Mouse (Mus musculus): ENCODE results near the gene 1700010B08Rik.
A peak's percentile ranks its signal among the peaks of the same experiment; 100 is the strongest.
"Not testable (repeated sequence)": the region's sequence is repeated elsewhere in the genome, so short reads cannot be mapped to it uniquely, and the experiment has no call there.

1700010B08Rik gene

GRCm38 (mm10) chr2:173719115-173719514, at the start of gene 1700010B08Rik:
Gene 1700010B08Rik, plus strand, starts transcription at chr2:173719415.
- DNase-seq (ENCODE audit: low spot score in 2 of 2): not testable (repeated sequence)

- no peak for DNase-seq (ENCODE audit: low spot score in 2 of 2)
Measured at GRCm38 (mm10) chr2:173672328-173672896, 46.8 kb upstream of the 1700010B08Rik start.

- no peak for DNase-seq (ENCODE audit: low spot score in 2 of 2)
Measured at GRCm38 (mm10) chr2:173673469-173673868, 45.7 kb upstream of the 1700010B08Rik start.

- no peak for DNase-seq (ENCODE audit: low spot score in 2 of 2)
Measured at GRCm38 (mm10) chr2:173678593-173678992, 40.6 kb upstream of the 1700010B08Rik start.

DNA sequence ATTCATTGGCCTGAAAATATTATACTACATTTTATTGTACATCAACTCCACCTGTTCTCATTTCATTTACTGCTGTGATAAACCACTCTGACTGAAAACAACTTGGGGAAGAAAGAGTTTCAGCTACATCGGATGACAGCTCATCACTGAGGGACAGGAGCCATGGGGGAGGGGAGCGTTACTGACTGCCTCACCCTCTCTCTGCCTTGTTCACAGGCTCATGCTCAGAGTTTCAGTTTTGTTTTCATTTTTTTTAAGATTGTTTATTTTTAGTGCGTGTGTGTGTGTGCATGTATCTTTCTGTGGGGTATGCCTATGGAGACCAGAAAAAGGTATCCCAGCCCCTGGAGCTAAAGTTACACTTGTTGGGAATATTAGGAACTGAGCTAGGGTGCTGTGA, 40.0 kb upstream of the 1700010B08Rik start:
- no peak for DNase-seq (ENCODE audit: low spot score in 2 of 2)

DNA sequence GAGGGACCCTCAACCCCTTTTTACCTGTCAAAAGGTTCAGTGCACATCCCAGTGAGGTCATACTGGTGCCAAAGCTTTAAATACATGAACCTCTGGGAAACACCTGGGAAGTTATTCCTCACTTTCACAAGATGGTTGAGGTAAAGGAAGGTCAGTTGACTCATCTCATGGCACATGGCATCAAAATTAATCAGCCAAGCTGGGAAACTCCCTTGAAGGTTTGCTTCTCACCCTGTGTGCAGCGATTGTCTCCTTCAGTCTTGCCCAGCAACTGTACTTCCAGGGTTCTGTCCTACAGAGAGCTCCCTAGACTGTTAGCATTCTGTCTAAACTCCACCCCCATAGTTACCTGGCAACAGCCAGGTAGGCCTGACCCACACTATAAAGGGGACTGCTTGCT, 39.1 kb upstream of the 1700010B08Rik start:
- no peak for DNase-seq (ENCODE audit: low spot score in 2 of 2)

DNA sequence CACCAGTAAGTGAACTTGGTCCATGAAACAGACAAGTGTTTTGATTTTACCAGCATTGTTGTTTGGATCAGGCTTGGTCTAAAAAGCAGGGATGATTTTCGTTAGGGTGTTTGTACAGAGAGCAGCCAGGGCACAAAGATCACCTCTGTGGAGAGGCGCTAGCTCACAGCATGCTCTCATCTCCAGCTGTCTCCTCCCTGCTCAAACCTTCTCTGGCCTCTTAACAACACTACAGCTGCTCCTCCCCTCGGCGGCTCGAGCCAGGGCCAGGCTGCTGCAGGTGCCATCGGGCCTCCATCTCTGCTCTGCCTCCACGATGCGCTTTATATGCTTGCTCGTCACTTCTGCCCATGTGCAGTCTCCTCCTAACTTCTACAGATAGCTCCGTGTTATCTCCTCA, 36.4 kb upstream of the 1700010B08Rik start:
- no peak for DNase-seq (ENCODE audit: low spot score in 2 of 2)

DNA sequence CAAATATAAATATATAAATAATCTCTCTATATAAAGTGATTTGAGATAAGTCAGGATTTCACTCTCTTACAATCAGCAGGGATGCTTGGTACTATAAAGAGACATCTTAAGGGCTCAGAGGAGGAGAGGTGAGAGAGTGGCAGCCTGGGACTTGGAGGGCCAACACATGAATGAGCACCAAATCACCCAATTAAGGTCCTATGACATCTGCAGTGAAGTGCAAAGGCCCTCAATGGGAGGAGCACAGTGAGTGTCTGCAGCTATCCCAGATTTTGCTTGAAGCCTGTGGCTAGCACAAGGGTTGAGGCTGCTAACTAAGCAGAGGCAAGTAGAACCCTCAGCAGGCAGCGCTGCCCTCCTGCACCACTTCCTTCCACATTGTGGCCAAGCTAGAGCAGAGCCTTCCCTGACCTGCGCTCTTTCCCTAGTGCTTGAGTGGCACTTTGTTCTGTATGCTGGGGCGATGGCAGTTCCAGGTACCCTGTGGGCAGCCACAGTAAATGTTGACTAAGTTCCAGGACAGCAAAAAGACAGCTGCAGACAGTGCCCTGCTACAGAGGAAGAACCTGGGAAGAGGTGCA, 33.3 kb upstream of the 1700010B08Rik start:
- no peak for DNase-seq (ENCODE audit: low spot score in 2 of 2)

GRCm38 (mm10) chr2:173687363-173687762, 31.9 kb upstream of the 1700010B08Rik start:
- DNase-seq (ENCODE audit: low spot score in 2 of 2): no peak

DNA sequence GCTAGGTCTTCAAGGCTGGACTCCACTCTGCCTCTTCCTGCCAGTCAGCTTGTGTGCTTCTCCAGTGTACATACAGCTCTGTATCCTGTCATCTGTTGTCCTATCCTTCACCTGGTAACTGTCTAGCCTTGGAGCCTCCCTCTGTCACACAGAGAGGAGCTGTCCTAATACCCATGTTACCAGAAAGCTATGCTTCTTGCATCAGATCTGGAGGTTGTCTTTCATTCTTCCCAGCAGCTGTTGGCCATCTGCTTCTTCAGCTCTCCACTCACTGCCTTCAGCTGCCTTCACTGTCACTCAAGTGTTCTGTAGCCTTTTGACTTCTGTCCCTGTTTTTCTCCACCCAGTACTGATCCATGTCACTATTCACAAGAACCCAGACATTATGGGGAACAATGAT, 29.4 kb upstream of the 1700010B08Rik start:
- no peak for DNase-seq (ENCODE audit: low spot score in 2 of 2)

DNA sequence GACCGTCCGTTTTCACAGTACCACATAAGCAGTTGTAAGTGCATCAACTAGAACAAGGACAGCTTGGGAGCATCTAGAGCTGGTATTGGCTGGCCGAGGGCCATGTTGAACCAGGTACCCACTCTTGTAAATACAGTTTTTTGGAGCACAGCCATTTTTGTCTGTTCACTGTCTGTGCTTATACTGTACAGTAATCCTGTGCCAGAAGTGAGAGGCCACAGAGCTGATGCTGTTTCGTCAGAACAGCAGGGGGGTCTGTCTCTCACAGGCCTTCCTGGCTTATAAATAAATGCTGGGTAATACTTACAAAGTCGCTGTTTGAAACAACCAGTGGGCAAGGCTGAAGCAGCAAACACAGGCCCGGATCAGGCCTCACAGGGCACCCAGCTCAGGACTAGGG, 27.5 kb upstream of the 1700010B08Rik start:
- DNase-seq (ENCODE audit: low spot score in 2 of 2): no peak

DNA sequence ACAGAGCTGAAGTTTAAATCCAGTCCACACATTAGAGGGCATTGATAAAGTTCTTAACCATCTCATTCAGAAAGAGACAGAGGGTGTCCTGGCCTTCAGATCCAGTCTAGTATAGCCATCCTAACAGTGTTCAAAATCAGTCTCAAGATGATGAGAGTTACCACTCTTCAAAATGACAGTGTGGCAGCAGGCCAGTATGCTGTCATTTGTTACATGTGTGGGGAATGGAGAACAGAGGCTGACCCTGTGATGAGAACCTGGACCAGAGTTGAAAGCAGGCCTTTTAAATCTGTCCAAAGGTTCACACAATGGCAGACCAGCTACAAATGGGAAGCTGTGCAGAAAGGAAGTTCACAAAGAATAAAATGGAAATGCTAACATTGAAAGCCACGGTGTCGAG, 26.5 kb upstream of the 1700010B08Rik start:
- no peak for DNase-seq (ENCODE audit: low spot score in 2 of 2)

- DNase-seq (ENCODE audit: low spot score in 2 of 2): peak in 1 of 2 experiments; percentile 42
Measured at GRCm38 (mm10) chr2:173698850-173699249, 20.4 kb upstream of the 1700010B08Rik start.

DNA sequence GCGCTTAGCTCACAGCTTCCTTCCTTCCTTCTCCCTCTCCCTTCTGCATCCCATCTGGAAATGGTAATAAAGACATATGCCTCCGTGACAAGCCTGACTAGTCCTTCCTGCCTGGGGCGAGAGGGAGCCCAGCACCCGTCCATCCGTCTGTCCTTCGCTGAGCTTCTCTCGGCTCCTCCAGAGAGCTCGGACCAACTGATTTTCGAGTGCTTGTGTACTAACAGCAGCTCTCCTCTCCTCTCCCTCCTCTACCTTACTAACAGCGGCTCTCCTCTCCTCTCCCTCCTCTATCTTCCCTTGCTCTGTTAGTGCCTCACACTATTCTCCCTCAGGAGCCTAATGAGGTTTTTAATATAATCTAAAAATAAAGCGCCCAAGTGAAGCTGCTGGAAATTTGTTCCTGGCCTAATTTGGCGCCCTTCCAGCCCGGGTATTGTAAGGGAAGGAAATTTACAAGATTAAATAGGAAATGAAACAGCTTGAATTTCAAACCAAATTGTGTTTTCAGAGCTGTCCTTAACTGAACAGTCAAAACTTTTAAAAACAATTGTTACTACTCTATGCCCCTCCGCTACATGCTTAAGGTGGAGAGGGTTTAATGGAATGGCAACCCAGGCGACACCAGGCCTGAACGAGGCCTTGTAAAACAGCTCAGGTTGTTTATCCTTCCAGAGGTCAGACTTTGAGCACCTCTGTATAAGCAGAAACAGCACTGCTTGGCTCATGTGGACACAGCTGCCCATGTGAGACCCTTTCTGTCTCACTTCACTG, 16.9 kb upstream of the 1700010B08Rik start:
- DNase-seq (ENCODE audit: low spot score in 2 of 2): no peak

DNA sequence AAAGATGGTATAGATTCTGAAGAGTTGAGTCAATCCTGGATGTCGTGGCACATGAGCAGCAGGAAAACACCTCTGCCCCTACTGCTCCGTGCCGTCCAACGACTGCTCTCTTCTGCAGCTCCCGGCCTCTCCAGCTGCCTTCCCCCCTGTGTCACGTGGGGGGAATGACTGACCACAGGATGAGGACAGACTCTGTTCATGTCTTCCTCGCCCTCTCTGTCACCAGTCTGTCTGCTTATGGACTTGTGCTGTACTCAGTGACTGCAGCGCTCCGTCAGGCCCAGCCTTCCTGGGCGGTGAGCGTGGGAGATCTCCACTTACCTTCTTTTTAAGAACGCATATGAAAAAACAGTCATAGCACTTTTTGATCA, 16.4 kb upstream of the 1700010B08Rik start:
- DNase-seq (ENCODE audit: low spot score in 2 of 2): no peak

DNA sequence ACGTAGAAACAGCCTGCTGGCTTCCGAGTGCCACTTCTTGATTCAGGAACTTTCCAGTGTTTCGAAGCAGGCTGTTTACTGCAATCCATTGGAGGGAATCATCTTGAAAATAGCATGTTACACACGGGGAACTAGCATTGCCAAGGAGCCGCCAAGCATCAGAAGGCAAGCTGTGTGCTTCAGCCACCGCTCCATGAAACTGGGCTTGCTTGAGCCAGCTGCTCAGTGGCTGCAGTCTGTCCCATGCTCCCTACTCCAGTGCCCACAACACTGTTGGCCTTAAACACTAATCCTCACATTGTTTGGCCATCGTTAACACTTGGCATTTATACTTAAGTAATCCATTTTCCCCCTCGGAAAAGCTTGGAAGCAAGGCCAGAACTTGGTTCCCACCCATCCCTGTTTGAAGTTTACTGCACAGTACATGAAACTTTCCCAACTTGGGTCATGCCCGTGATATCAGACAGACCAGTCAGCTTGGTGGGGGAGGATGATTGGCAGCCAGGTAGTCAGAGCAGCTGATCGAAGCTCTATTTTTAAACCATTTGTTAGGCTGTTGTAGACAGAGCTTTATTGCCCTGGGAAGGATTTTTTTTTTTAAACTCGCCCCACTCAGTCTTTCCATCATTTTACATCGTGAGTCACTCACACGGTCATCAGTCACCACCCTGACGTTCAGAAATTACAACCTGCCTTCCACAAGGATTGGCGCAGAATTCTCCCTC, 13.2 kb upstream of the 1700010B08Rik start:
- DNase-seq (ENCODE audit: low spot score in 2 of 2): no peak

DNA sequence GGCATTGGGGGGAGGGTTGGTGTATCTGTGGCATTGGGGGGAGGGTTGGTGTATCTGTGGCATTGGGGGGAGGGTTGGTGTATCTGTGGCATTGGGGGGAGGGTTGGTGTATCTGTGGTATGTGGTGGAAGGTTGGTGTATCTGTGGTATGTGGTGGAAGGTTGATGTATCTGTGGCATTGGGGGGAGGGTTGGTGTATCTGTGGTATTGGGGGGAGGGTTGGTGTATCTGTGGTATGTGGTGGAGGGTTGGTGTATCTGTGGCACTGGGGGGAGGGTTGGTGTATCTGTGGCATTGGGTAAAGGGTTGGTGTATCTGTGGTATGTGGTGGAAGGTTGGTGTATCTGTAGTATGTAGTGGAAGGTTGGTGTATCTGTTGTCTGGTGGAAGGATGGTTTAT, 11.6 kb upstream of the 1700010B08Rik start:
- not testable (repeated sequence) for DNase-seq (ENCODE audit: low spot score in 2 of 2)

- DNase-seq (ENCODE audit: low spot score in 2 of 2): no peak
Measured at GRCm38 (mm10) chr2:173710193-173710592, 9.0 kb upstream of the 1700010B08Rik start.

DNA sequence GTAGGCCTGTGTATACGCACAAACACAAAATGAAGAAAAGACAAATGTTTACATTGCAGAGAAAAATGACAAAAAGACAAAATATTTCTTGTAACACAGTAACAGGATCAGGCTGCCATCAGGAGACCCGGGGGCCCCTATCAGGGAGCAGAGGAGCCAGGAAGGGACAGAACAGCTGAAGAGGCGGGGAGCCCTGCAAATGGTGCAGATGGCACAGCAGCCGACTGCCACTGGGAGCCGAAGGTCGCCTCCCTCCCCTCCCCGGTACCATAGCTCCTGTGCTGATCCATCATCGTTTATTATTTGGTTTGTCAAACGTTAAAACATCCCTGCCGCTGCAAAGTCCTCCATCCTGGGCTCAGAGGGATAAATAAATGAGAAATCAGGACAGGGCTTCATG, 6.6 kb upstream of the 1700010B08Rik start:
- DNase-seq (ENCODE audit: low spot score in 2 of 2): no peak

DNA sequence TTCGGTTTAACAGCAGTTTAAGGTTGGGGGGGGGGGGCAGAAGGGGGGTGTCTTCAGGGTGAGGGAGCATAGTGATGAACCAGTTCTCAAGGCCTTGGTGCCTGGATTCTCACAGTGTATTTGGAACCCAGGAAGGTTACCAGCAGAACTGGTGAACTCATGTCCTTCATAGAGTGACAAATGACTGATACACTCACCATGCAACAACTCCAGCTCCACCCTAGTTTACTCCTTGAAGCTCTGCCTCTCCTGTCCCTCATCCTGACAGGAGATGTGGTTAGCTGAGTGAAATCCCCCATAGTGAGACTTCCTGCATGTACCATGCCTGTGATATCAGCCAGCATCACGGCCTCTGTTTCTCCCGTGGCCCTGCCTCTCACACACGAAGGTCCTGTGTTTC, 6.0 kb upstream of the 1700010B08Rik start:
- no peak for DNase-seq (ENCODE audit: low spot score in 2 of 2)

- DNase-seq (ENCODE audit: low spot score in 2 of 2): no peak
Measured at GRCm38 (mm10) chr2:173714620-173715218, 4.5 kb upstream of the 1700010B08Rik start.

DNA sequence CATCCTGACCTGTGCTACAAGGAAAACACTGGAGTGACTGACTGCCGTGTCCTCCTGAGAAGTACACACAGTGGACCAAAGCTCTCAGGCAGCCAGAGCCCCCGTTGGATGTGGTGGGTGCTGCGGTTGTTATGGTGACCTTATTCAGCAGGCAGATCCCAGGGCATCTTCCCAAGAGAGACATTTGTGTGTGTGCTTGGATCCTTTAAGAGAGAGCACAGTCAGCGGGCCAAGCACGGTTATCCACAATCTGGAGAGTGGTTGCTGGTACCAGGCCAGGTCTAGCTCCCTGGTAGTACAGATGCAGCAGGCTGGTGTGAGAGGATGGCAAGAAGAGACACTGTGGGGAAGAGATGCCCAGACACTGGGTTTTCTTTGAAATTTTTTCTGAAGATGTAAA, 2.2 kb upstream of the 1700010B08Rik start:
- DNase-seq (ENCODE audit: low spot score in 2 of 2): no peak

Data from urinary bladder, adult 18-20 months (tissue).